Mouse (Mus musculus): ENCODE data around the gene Spry2. TPM values are rescaled to one million over a fixed set of nuclear protein-coding genes. Genes with fewer than 3 reads are reported as not detected.
A peak's percentile ranks its signal among the peaks of the same experiment; 100 is the strongest.

The Spry2 gene
- total RNA-seq, 4 experiments from 2014 or later, result 77.7 to 87.4 (median 83.9) TPM

DNA sequence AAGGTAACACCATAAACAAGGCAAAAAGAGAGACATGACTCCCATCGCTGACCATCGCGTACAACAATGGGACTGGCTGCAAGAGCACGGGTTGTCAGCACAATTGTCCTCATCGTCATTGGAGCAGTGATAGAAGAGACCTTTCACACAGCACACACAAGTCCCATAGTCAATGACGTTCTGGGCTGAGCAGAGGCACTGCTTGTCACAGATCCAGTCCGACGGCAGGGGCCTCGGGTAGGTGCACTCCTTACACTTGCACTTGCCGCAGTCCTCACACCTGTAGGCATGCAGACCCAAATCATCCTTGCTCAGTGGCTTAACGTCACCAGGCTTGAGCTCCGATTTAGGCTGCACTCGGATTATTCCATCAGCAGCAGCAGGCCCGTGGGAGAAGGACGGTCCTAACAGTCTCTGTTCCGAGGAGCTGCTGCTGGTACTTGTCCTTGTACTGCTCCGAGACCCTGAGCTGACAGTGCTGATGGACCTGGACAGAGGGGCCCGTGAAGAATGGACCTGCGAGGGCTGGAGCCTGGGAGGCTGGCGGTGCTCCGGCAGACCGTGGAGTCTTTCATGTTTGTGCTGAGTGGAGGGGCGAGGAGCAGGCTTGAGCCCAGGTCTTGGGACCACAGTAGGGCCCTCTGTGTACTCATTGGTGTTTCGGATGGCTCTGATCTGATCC lies 3.5 kb downstream of the Spry2 start:
- peak; percentile 31 to 48 for DNase-seq (ENCODE audit: low spot score in 2 of 2)

DNA sequence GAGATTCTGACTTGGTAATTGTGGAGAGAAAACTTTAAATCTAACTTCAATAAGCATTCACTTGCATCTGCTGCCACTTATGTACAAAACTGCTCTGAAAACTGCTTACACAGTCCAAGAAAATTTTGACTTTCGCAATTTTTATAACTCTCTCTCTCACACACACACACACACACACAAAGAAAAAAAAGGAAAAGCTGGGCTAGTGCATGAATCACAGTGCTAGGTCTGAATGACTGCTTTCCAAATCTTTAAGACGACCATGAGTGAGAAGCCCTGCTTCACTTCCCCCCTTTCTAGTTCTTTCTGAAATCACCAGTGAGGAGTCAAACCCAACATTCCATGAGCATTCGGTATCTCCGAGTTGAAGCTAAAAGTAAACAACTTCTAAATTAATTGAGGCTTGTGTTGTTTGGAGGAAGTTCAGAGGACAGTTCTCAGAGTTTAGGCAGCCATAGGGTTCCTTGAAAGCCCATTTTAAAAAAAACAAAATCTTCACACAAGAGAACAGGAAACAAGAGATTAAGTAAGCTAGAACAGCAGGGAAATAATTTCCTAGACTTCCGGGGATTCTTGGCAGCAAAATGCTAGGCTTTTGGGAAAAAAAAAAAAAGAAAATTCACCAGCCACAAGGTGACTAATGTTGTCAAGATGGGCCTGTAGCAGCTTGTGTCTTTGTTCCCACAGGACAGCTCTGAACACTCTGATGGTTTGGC lies 5.9 kb downstream of the Spry2 start:
- no peak for DNase-seq (ENCODE audit: low spot score in 2 of 2)

DNA sequence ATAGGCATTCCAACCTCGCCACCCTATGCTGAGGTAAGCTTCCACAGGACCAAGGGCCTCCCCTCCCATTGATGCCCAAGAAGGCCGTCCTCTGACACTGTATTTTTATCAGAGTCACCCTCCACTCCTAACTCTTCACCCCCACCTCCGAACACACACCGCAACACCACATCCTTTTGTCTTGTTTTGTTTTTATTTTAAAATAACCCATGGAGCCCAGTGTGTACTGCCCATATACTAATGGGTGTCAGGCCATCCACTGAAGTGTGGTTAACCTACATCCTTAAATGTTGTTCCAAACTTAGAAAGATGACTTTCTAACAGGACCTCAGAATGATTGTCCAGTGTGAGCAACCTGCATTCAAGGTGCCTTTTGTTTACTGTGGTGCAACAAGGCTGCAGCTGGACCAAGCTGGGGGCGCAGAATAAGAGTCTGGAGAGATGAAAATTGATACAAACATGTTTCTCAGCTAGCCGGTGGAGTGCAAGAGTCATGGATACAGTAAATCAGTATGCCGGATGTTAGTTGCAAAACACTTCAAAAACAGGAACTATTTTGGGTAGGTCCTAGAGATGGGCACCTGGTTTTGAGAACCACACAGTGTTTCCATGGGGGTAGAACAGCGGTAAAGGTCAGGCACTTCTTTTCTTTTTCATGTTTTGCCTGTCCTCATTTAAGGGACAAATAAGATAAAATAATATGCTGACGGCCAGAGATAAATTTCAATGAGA lies 9.8 kb downstream of the Spry2 start:
- no peak for DNase-seq (ENCODE audit: low spot score in 2 of 2)

DNA sequence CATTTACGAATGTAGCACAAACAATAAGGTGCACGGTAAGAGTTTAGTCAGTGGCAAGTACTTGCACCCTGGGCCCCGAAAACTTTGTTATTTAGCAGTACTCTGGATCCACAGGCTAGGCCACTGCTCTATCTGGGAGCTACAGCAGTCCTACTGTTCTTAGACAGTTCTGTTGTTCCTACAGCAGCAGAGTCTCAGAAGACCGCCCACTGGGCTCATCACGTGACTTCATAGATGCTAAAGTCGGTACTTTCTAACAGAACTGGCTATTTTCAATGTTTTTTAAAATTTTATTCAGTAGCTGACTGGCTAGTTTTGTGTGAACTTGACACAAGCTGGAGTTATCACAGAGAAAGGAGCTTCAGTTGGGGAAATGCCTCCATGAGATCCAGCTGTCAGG lies 11.4 kb downstream of the Spry2 start:
- no peak for DNase-seq (ENCODE audit: low spot score in 2 of 2)

DNA sequence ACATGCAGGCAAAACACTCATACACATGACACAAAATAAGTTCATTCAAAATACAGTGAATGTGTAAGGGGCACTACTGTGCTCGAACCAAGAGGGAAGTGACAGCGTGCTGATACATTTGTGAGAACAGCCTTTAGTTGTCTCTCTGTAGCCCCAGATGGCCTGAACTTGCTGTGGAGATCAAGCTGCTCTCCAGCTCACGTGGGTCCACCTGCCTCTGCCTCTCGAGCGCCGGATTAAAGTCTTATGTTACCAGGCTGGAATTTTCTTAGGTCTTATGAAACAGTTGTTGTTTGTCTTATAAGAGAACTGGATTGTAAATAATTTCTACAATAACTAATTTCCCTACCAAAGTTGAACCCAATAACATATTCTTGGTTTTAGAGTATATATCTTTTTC lies 13.4 kb downstream of the Spry2 start:
- no peak for DNase-seq (ENCODE audit: low spot score in 2 of 2)

DNA sequence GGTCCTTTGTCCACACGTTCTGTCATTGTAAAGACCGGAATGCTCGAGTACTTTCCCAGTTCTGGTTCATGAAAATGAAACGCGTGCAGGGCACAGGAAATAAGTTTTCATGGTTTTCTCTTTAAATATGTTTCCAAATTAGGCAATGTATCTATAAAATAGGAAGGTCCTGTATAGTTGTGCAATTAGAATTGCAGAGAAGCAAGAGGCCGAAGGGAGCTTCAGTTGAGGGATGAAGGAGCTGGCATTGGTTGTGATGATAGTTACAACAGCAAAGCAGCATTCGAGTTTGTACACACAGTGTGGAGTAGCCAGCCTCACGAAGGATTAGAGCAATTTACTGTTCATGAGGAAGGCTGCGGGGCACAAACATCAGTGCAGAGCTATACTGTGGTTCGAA lies 18.3 kb downstream of the Spry2 start:
- no peak for DNase-seq (ENCODE audit: low spot score in 2 of 2)

DNA sequence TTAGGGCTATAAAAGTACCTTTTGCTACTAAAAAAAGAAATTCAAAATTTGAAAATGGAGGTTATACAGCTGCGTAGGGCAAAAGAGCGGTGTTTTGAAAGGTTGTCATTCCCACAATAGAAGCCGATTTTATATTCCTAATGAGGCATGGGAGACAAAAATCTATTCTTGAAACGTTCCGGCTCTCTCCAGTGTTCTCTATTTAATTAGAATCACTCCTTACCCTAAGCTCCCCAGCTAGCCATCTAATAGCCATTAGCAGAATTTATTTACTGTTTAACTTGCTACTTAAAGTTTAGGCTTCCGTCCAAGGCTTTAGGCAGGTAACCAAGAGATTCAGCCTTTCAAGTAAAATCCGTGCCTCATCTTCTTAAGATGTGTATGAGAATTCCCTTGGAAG lies 20.2 kb downstream of the Spry2 start:
- no peak for DNase-seq (ENCODE audit: low spot score in 2 of 2)

DNA sequence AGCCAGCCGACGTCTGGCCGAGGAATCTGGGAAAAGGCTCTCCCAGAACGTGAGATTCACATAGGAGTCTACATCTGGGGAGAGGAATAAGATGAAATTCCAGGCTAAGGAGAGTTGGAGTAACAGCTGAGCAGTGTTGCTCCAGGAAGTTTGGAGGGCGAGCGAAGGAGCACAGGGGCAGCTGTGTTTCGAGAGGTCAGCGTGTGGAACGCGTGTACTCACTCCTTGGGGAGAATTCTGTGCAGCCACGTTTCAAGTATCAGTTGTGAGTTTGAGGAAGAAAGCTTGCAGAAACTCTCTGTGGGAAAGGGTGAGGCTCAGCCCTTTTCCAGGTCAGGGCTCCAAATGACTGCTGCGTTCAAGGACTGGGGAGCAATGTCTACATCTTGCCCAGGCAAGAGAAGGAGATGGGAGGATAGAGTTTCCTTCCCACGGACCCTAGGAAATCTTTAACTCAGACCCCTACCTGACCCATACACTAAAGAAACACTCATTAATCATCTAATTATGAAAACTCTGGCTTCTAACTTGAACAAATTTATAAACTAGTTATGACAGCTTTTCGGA lies 26.2 kb downstream of the Spry2 start:
- no peak for DNase-seq (ENCODE audit: low spot score in 2 of 2)

DNA sequence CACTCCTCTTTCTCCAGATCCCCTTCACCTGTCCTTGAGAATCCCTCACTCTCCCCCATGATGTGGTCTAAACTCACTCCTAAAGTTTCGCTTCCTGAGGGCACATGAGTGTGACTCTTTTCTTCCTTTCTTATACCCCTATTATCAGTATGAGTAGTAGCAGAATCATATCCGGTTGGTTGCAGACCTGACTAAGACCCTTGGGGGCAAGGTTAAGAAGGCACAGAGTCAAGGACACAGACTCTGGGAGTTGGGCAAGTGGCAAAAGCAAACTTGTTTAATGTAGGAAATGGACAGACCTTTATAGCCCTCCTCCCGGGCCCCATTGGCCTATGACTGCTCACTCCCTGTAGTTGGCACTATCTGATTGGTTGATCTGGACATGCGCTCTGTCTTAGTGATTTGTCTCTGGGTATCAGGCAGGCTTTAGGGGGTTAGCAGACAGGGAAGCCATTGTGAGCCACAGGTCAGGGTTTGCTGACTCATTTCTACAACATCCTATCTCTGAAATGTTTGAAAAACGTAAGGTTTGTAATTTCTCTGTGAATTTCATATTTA lies 31.2 kb downstream of the Spry2 start:
- DNase-seq (ENCODE audit: low spot score in 2 of 2), result no peak

DNA sequence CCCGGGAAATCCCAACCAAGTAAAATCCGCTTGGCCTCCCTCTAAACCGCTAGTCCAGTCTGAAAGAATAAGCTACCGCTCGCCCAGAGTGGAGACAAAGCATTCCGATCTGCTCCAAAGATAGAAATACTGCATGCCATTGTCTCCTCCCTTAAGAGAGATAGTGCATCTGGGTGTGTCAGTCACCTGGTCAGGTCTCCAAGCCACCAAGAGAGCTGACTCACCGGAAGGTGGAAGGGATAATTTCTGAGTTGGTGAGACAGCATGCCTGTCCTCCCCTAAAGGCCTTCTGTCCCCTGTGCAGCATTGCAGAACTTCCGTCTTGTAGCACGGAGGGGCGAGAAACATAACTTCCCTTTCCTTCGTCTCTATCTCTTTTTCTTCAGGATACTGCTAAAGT lies 34.4 kb downstream of the Spry2 start:
- DNase-seq (ENCODE audit: low spot score in 2 of 2), result no peak

DNA sequence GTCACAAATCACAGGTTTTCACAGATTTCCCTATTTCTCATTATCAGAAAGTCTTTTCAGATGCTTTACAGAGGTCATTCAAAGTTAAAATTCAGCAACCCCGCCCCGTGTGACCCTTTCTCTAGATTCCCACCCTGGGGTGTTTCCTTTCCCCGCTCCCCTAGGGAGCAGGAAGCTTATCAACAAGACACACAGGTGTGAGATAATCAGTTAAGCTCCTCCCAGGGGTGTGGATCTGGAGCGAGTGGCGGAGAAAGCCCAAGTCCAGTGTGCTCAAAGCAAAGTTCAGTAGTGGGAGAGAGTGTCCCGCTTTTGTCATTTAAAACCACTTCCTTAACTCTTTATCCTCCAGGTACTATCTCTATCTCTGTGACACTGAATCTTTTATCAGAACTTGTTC lies 35.7 kb downstream of the Spry2 start:
- DNase-seq (ENCODE audit: low spot score in 2 of 2), result no peak

DNA sequence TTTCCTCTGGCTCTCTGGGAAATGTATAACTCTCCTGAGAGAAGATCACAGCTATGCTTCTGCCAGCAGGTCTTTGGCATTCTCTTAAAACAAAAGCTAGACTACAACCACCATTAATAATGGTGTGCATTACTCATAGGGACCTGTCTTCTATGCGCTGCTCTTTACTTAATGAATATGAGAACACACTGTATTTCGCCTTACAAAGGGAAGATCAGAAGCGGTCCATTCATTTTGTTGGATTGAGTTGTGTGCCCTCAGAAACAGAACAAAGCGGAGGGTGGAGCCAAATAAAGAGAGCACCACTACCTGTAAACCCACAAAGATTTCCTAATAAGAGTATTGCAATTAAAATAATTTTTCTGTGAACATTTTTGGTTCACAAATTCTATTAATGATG lies 36.3 kb downstream of the Spry2 start:
- no peak for DNase-seq (ENCODE audit: low spot score in 2 of 2)

DNA sequence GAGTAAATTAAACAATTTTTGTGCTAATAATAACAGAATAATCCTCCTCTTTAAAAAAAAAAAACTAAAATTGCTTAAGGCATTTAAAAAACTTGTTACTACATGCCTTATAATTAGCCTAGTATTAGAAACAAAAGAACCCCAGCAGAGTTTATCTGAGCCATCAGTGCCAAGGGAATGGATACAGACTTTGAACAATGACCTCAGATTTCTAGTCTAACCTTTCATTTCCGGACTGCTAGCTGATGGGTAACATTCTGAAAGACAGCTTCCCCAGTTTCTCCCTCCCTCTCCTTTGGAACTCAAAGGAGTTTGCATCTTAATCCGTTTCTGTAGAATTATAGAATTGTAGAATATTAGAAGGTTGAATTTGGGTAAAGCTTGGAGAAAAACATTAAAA lies 36.7 kb downstream of the Spry2 start:
- no peak for DNase-seq (ENCODE audit: low spot score in 2 of 2)

DNA sequence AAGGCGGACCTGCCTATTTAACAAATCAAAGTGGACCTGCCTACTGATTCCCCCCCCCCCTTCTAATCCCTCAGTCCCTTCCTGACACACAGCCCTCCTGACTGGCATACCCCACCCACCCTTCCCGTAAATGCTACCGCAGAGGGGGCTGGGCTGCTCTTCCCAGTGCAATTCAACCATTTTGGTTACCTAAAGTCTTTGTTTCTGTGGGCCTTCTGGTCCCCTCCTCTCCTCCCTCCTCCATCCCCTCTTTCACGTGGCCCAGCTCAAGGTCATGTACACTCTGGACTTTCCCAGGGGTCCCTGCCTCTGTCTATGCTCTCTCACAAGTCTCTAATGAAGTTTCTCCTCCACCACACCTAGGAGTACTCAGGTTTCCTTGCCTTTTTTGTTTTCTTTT lies 37.3 kb downstream of the Spry2 start:
- DNase-seq (ENCODE audit: low spot score in 2 of 2), result no peak

DNA sequence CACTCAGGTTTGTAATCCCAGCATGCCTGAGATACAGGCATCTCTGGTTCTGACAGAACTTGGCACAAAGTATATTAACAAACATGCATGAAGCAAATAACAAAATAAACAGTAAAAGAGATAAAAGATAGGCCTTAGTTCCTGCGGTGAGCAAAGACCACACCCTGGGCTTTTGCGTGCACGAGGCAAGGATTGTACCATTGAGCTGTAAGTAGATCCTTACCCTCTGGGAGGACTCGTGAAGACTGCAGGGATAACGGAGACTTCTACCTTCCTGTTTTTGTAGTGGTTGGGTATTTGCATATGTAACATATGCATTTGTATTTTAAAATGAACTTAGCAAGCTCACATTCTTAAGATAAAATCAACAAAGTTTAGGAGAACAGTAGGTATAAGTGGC lies 37.7 kb downstream of the Spry2 start:
- no peak for DNase-seq (ENCODE audit: low spot score in 2 of 2)

DNA sequence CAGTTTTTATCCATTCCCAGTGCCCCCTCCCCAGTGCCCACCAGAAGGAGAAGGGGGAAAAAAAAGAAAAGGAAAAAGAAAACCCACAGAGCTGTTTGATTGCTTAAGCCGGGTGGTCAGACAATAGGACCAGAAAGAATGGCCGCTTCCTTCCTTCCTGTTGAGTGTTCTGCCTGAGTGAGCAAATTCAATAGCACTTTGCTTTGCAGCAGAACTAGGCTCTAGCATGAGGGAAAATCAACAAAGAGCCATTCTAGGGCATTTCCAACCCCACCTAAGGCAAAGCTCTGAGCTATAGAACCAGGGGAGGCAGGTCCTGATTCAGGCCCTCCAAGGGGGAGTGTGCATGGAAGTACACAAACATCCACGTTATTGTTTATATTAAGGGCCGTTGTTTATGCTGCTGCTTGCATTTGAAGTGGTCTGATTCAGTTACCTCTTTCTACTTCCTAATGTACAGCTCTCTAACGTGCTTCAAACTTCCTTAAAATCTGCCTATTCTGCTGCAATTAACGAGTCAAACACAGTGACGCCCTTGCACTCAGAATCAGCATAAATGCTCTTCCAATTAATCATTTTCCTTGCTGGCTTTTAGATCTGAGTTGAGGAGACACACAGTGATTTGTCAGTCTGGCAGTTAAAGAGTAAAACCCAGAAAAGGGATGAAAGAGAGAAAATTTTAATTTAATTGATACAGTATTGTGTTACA lies 45.1 kb downstream of the Spry2 start:
- no peak for DNase-seq (ENCODE audit: low spot score in 2 of 2)

Other genes starting within 250 kb of the Spry2 start
- not detected for gene Trim52, start 209.4 kb upstream of the Spry2 start, total RNA-seq (2022)